Comparison of ENCODE assay signal across 15 mouse cellular contexts in genomic region chrX:56446487-56447428, GRCm38 (mm10). TPM values are rescaled to one million over a fixed set of nuclear protein-coding genes. Genes with fewer than 3 reads are reported as not detected.
A peak's percentile ranks its signal among the peaks of the same experiment; 100 is the strongest.
DNase-seq lines count a peak whose midpoint lies in the region; ATAC-seq and TF ChIP-seq lines count a peak whose summit lies in the region.
"Had no signal": no experiment of that assay in that cellular context is flagged by ENCODE, and none has a peak within 500 bp of the region (broad histone marks: within the 10 kb centered on the region; RNA-seq: fewer than 3 reads in every experiment).

No protein-coding gene starts in this region.

- peak overlapping the region; percentile 49 for H3K4me2 ChIP-seq in liver, embryonic 13.5 days
- H3K4me2 ChIP-seq: limb, embryonic 12.5 days had no signal

- peaks cover 9 to 34% of the 10 kb centered on the region in 2 experiments for H3K4me1 ChIP-seq in MEL (ENCODE audit: control insufficient read depth in 1 of 2, insufficient read depth in 2 of 2, low read length in 2 of 2)
- H3K4me1 ChIP-seq in liver, embryonic 13.5 days (replicated peaks), result peaks cover 41% of the 10 kb centered on the region
- H3K4me1 ChIP-seq: limb, embryonic 12.5 days had no signal

- H3K79me2 ChIP-seq in MEL (ENCODE audit: control insufficient read depth, insufficient read depth, low read length, poor library complexity), result no peaks in the 10 kb centered on the region

- TF ChIP-seq CTCF in MEL (IDR thresholded peaks at IDR 0.05 in 2 of 3, conservative IDR thresholded peaks at IDR 0.05 in 1 of 3; ENCODE audit: control insufficient read depth in 1 of 3, insufficient read depth in 1 of 3, low read depth in 2 of 3, low read length in 3 of 3, poor library complexity in 1 of 3, severe bottlenecking in 1 of 3), result no peak

- peak; percentile 86 to 93 for TF ChIP-seq EP300 in MEL (IDR thresholded peaks at IDR 0.05; ENCODE audit: low read depth in 1 of 2, low read length in 2 of 2)

- peak; percentile 98 for ATAC-seq in erythroid progenitor cell, adult 5-6 weeks (replicated peaks; ENCODE audit: low FRiP score, poor library complexity, severe bottlenecking)
- ATAC-seq in liver, embryonic 13.5 days (ENCODE audit: low read depth), result peak; percentile 97

- H3K27me3 ChIP-seq in MEL (ENCODE audit: control insufficient read depth in 1 of 2, insufficient read depth in 2 of 2, low read length in 2 of 2), result no peaks in the 10 kb centered on the region
- no peaks in the 10 kb centered on the region for H3K27me3 ChIP-seq in liver, embryonic 13.5 days
- H3K27me3 ChIP-seq: limb, embryonic 12.5 days had no signal

- intact Hi-C loops in left cerebral cortex, postnatal 4 days (cut with DNase I), result no loop called here

- no peak for TF ChIP-seq RAD21 in MEL (IDR thresholded peaks at IDR 0.05; ENCODE audit: low read depth, low read length)

- WGBS in liver, embryonic 13.5 days (ENCODE audit: insufficient replicate concordance), result 37% methylated on average over 11 of the region's 11 CpGs

- peak overlapping the region; percentile 25 to 33; a peak in 3 of 4 replicates for H3K4me3 ChIP-seq in MEL (ENCODE audit: control insufficient read depth in 1 of 2, insufficient read depth in 1 of 2, low read depth in 2 of 2, low read length in 2 of 2)
- H3K4me3 ChIP-seq in liver, embryonic 13.5 days (replicated peaks), result no peak overlapping the region; the same call in 1 of the 2 replicates
- H3K4me3 ChIP-seq: limb, embryonic 12.5 days had no signal

- H3K9me3 ChIP-seq in MEL (replicated peaks; ENCODE audit: insufficient read depth, low read length), result no peaks in the 10 kb centered on the region
- H3K9me3 ChIP-seq in liver, embryonic 13.5 days (replicated peaks), result no peaks in the 10 kb centered on the region
- H3K9me3 ChIP-seq: limb, embryonic 12.5 days had no signal

- peaks cover 0 to 24% of the 10 kb centered on the region in 2 experiments; a peak in 2 of 4 replicates for H3K36me3 ChIP-seq in MEL (ENCODE audit: control insufficient read depth in 1 of 2, insufficient read depth in 2 of 2, low read length in 2 of 2)
- H3K36me3 ChIP-seq in liver, embryonic 13.5 days, result no peaks in the 10 kb centered on the region
- H3K36me3 ChIP-seq: limb, embryonic 12.5 days had no signal

- H3K9ac ChIP-seq in MEL (ENCODE audit: control insufficient read depth, low read depth, low read length, poor library complexity, severe bottlenecking), result peak overlapping the region; percentile 37
- peak overlapping the region; percentile 54 for H3K9ac ChIP-seq in liver, embryonic 13.5 days
- H3K9ac ChIP-seq: limb, embryonic 12.5 days had no signal

- no peak for TF ChIP-seq POLR2A in MEL (IDR thresholded peaks at IDR 0.05; ENCODE audit: control insufficient read depth in 1 of 2, insufficient read depth in 1 of 2, low read depth in 1 of 2, low read length in 2 of 2, poor library complexity in 1 of 2)

- DNase-seq in gastrocnemius, postnatal 25 days, result peak; percentile 23
- no peak for DNase-seq in gastrocnemius, postnatal 4 days (ENCODE audit: low spot score in 2 of 2)
- DNase-seq in MEL (ENCODE audit: low read depth, low spot score), result peak; percentile 88
- DNase-seq in liver, embryonic 13.5 days, result peak; percentile 66
- no peak for DNase-seq in lung, postnatal 4 days
- no peak for DNase-seq in left cerebral cortex, postnatal 4 days
- no peak for DNase-seq in frontal cortex, postnatal 10 days (ENCODE audit: low spot score in 2 of 2)
- DNase-seq: cerebellum, postnatal 36 days; kidney, adult 8-10 months; lung, postnatal 36 days had no signal

- H3K27ac ChIP-seq in MEL (ENCODE audit: control insufficient read depth, low read depth, low read length), result peak overlapping the region; percentile 86
- H3K27ac ChIP-seq in liver, embryonic 13.5 days, result peak overlapping the region; percentile 96
- H3K27ac ChIP-seq: limb, embryonic 12.5 days had no signal

TF ChIP-seq in MEL, 35 proteins besides CTCF, POLR2A, EP300 and RAD21:
- TF ChIP-seq GABPA (IDR thresholded peaks at IDR 0.05; ENCODE audit: low read depth, low read length) (no peak), SMC3 (IDR thresholded peaks at IDR 0.05; ENCODE audit: low read depth, low read length) (no peak), MXI1 (IDR thresholded peaks at IDR 0.05; ENCODE audit: low read depth, low read length) (peak; percentile 81), KAT2A (conservative IDR thresholded peaks at IDR 0.05; ENCODE audit: low read depth, low read length) (no peak), UBTF (IDR thresholded peaks at IDR 0.05; ENCODE audit: borderline replicate concordance, insufficient read depth, low read depth, low read length) (no peak), SIN3A (IDR thresholded peaks at IDR 0.05; ENCODE audit: low read length) (peak; percentile 87), USF2 (IDR thresholded peaks at IDR 0.05; ENCODE audit: borderline replicate concordance in 1 of 2, insufficient read depth in 1 of 2, low read depth in 1 of 2, low read length in 2 of 2) (no peak), TBP (IDR thresholded peaks at IDR 0.05; ENCODE audit: low read depth, low read length) (peak; percentile 29; the same call in 1 of the 2 replicates), JUND (IDR thresholded peaks at IDR 0.05; ENCODE audit: low read depth, low read length) (no peak), CHD2 (IDR thresholded peaks at IDR 0.05; ENCODE audit: low read length) (no peak), NRF1 (IDR thresholded peaks at IDR 0.05; ENCODE audit: insufficient read depth, low read depth, low read length, poor library complexity, severe bottlenecking) (no peak), ZKSCAN1 (IDR thresholded peaks at IDR 0.05; ENCODE audit: low read depth, low read length) (no peak), POLR2AphosphoS5 (IDR thresholded peaks at IDR 0.05; ENCODE audit: borderline replicate concordance, low read depth, low read length) (no peak), RCOR1 (IDR thresholded peaks at IDR 0.05; ENCODE audit: low read depth, low read length) (peak; percentile 88), ETS1 (IDR thresholded peaks at IDR 0.05; ENCODE audit: low read depth, low read length) (peak; percentile 95), MAZ (IDR thresholded peaks at IDR 0.05; ENCODE audit: low read depth, low read length) (no peak), MAX (IDR thresholded peaks at IDR 0.05; ENCODE audit: low read length) (peak; percentile 74), TAL1 (IDR thresholded peaks at IDR 0.05; ENCODE audit: low read length) (peak; percentile 89), POLR2AphosphoS2 (IDR thresholded peaks at IDR 0.05; ENCODE audit: low read length) (no peak), GATA1 (IDR thresholded peaks at IDR 0.05; ENCODE audit: low read depth, low read length) (peak; percentile 97), MEF2A (IDR thresholded peaks at IDR 0.05; ENCODE audit: extremely low read depth, insufficient replicate concordance, low read depth, low read length, poor library complexity, severe bottlenecking) (no peak), MYB (IDR thresholded peaks at IDR 0.05; ENCODE audit: low read depth, low read length) (peak; percentile 11; the same call in 1 of the 2 replicates), NELFE (IDR thresholded peaks at IDR 0.05; ENCODE audit: low read depth, low read length) (no peak), BHLHE40 (IDR thresholded peaks at IDR 0.05; ENCODE audit: borderline replicate concordance, low read depth, low read length) (peak; percentile 98), MYC (IDR thresholded peaks at IDR 0.05; ENCODE audit: low read depth, low read length) (peak; percentile 94), E2F4 (IDR thresholded peaks at IDR 0.05; ENCODE audit: borderline replicate concordance, low read depth, low read length) (no peak), USF1 (IDR thresholded peaks at IDR 0.05; ENCODE audit: low read depth, low read length) (peak; percentile 45; the same call in 1 of the 2 replicates), ZC3H11A (IDR thresholded peaks at IDR 0.05; ENCODE audit: low read depth, low read length) (no peak), ELF1 (IDR thresholded peaks at IDR 0.05; ENCODE audit: low read depth, low read length) (no peak), MAFK (IDR thresholded peaks at IDR 0.05; ENCODE audit: borderline replicate concordance, low read depth, low read length) (no peak), TCF12 (IDR thresholded peaks at IDR 0.05; ENCODE audit: low read depth, low read length) (peak; percentile 93), ZNF384 (IDR thresholded peaks at IDR 0.05; ENCODE audit: low read depth, low read length) (peak; percentile 73), ZMIZ1 (IDR thresholded peaks at IDR 0.05; ENCODE audit: low read depth, low read length) (no peak), HCFC1 (IDR thresholded peaks at IDR 0.05; ENCODE audit: low read depth, low read length) (0 out of 2 replicates have a peak, but pooled peaks have one; percentile 33)

RNA-seq across cellular contexts. Expression of gene Gm2174, which starts 1.0 kb away (rescaled TPM):
- not detected for total RNA-seq in gastrocnemius, postnatal 25 days (2021)
- total RNA-seq in gastrocnemius, postnatal 4 days (2021), result 1 to 10 TPM in 1 of 2 experiments, under 1 TPM in 1; 0.80 to 2.1 TPM
- total RNA-seq in MEL (2012; rRNA removed), result 2.5 TPM in 1 of 2 replicates, not detected in the other
- not detected for polyA plus RNA-seq in MEL (2012; ENCODE audit: insufficient read depth in 1 of 2, insufficient read length in 2 of 2, low read depth in 1 of 2, low replicate concordance in 2 of 2, missing spikeins in 1 of 2)
- total RNA-seq in erythroid progenitor cell, adult 5-6 weeks (2015; ENCODE audit: low replicate concordance), result not detected in 2 replicates
- total RNA-seq in erythroid progenitor cell, adult 5-6 weeks (2017; ENCODE audit: low replicate concordance), result 2.3 and 23.6 TPM in 2 replicates
- polyA plus RNA-seq in liver, embryonic 13.5 days (2015; fragmentation: Nextera tagmentation; extraction: Ambion mirVana), result 1.8 and 5.6 TPM in 2 replicates
- total RNA-seq in left cerebral cortex, postnatal 4 days (2021), result not detected
- total RNA-seq: layer of hippocampus, postnatal 25 days had no signal
- polyA plus RNA-seq: brain, embryonic 14.5 days; small intestine, adult 2 months had no signal

RNA-seq across cellular contexts. Expression of gene Ints6l, which starts 7.9 kb away (rescaled TPM):
- 1 to 10 TPM; 4.6 to 5.3 TPM for total RNA-seq in gastrocnemius, postnatal 25 days (2021)
- total RNA-seq in gastrocnemius, postnatal 4 days (2021), result 10 to 100 TPM; 21.7 to 28.4 TPM
- total RNA-seq in MEL (2012; rRNA removed), result 9.8 and 18.4 TPM in 2 replicates
- 100 to 1,000 TPM in 1 of 2 experiments, 10 to 100 TPM in 1; 56.1 to 124 TPM for polyA plus RNA-seq in MEL (2012; ENCODE audit: insufficient read depth in 1 of 2, insufficient read length in 2 of 2, low read depth in 1 of 2, low replicate concordance in 2 of 2, missing spikeins in 1 of 2)
- 223 and 328 TPM in 2 replicates for total RNA-seq in erythroid progenitor cell, adult 5-6 weeks (2015; ENCODE audit: low replicate concordance)
- total RNA-seq in erythroid progenitor cell, adult 5-6 weeks (2017; ENCODE audit: low replicate concordance), result 124 and 128 TPM in 2 replicates
- polyA plus RNA-seq in liver, embryonic 13.5 days (2015; fragmentation: Nextera tagmentation; extraction: Ambion mirVana), result 35.1 and 40.1 TPM in 2 replicates
- 10 to 100 TPM; 26.8 to 27.0 TPM for total RNA-seq in left cerebral cortex, postnatal 4 days (2021)

Comparison
In these comparisons a context has a peak if more than half of its experiments do, and no peak if none do; other contexts are left out.
1. DNase-seq: peak in gastrocnemius, postnatal 25 days (single experiment), MEL (single experiment) and liver, embryonic 13.5 days (single experiment); none in gastrocnemius, postnatal 4 days (0 of 2), lung, postnatal 4 days (0 of 2), left cerebral cortex, postnatal 4 days (single experiment) and frontal cortex, postnatal 10 days (0 of 2).